Mouse (Mus musculus): Measurements from ENCODE around the gene Shc3.

The Shc3 gene

DNA sequence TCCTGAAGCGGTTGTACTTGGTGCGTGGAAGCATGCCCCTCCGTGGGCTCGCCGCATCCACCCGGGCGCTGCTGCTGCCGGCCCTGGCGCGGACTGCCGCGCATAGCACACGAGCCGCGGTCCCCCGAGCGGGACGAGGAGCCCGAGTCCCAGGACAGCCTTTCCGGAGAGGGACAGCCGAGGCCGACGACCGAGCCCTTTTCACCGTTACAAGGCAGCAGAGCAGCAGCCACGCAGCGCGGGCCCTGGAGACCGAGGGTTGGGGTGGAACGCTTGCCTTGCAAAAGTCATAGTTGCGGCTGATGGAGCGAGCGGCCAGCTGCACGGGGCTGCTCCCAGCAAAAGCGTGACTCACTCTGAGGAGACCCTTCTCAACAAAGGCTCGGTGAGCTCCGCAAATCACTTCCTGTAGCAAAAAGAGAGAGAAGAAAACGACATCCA lies 1.8 kb downstream of the Shc3 start:
- no peak for DNase-seq

GRCm38 (mm10) chr13:51567078-51567395 lies 2.2 kb downstream of the Shc3 start:
- DNase-seq: no peak

DNA sequence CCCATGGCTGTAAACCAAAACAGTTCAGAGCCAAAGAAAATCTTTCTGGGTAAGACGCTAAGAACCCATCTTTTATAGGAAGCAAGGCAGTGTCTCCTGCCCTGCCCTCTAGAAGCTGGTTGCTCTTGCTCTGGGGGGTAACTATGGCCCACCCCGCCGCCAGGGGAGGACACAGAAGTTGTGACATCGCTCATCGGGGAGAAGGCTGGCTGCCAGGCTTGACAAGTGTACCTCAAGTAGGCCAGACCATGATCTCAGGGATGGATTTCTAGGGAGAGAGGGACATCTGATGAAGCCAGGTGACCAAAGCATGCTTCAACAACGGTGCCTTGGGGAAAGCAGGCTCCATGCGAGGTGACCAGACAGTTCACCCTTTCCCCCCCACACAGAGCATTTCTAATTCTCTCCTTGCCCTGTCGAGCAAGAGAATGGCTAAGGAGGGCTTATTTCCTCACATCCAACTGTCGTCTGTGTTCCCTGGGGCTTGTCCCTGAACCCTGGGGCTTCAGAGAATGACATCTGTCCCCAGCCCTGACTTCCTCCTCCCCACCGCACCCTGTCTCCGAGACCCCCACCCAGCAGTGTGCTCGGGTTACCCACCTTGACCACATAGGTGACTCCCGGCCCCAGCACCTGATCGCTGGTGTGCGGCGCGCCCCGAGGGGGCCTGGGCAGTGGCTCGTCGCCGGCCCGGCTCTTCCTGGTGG lies 2.7 kb downstream of the Shc3 start:
- no peak for DNase-seq

DNA sequence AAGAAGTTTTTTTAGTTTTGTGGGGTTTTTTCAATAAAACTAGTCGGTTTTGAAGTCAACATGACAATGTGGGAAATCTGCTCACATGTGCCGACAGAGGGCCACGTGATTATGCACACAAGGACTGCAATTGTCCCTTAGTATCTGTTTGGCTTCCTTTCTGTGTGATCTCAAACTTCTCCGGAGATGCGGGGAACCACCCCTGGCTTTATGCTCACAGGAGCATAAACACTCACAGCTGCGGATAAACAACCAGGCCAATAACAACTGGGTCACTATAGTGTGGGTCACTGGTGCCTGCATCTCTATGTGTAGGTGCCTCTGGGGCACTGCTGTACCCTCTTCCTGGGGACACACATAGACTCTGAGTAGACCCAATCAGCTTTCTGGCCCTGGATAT lies 4.5 kb downstream of the Shc3 start:
- DNase-seq: no peak

- DNase-seq: no peak
Measured at GRCm38 (mm10) chr13:51553343-51553742, 15.9 kb downstream of the Shc3 start.

GRCm38 (mm10) chr13:51552233-51552632 lies 17.0 kb downstream of the Shc3 start:
- no peak for DNase-seq

DNA sequence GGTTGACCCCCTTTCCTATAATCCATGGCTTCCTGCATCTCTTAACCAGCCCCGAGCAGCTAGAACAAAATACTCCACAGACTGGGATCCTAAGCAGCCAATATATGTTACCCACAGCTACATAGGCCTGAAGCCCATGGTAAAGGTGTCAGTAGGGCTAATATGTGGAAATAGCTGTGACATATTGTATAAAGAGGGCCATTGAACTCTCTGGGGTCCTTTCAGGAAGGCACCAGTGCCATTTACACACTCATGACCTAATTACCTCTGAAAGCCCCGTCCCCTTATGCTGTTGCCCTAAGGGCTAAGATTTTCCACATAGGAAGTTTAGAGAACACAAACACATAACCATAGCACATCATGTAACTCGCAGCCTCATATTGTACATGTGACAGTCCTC lies 17.4 kb downstream of the Shc3 start:
- no peak for DNase-seq

DNA sequence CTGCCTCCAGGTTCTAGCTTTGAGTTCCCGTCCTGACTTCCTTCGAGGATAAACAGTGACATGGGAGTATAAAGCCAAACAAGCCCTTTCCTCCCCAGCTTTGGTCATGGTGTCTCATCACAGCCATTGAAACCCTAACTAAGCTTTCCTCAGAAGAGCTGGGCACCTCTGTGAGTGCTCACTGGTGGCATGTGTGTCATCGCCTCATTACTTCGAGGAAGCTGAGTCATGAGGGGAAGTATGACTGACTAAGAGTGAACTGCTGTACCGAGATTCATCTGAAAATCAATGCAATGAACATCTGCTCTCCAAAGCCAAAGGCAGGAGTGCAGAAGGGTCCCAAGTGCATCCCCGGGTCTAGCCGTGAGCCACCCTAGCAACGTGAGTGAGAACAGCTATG lies 29.4 kb downstream of the Shc3 start:
- no peak for DNase-seq

DNA sequence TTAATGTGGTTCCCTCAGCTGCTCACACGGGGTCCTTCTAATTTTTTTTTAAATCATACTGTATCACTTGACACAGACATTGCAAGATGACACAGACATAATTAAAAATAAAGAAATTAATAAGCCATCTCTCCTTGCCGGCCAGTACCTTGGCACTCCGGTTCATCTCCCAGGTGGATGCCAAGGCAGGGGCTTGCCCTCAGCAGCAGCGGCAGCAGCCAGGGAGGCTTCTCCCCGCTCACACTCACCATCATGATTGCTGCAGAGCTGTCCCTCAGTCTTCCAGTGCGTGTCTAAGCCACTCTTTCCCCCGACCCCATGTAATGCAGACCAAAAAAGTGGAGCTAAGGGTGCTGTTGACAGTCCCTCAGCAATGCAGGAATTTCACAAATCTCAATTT lies 33.9 kb downstream of the Shc3 start:
- DNase-seq: no peak

DNA sequence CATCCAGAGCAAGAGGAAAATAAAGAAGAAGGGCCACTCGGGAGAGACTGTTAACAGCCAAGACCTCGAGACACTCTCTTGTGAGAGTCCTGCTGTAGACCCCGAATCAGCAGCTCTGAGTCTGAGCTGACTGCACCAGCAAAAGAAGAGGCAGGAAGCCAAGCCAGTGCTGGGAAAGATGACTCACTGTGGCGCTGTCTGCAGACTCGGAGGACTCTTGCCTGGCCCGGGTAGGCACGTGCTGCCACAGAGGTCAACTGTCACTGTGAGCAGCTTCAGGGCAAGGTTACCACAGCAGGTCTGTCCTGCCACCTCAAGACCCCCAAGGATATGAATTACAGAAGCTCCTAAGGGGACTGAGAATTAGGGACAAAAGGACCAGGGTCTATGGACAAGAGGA lies 42.7 kb downstream of the Shc3 start:
- no peak for DNase-seq

GRCm38 (mm10) chr13:51524316-51524715 lies 44.9 kb downstream of the Shc3 start:
- DNase-seq: no peak

DNA sequence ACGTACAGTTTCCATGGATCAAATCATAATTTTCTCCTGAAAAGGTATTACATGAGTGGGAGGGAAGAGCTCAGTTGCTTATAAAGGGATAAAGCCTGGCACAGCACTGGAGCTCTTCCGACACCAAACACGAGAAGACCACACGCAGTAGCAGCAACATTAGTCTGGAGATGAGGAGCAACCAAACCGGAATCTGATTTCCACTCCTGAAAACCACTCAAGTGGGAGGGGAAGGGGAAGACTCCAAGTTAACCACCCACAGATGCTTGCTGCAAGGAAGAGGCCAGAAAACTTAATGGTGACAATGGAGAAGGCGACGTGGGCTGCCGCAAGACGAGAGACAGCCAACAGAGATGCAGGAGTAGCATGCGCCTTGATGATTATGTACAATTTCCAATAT lies 45.9 kb downstream of the Shc3 start:
- DNase-seq: no peak

GRCm38 (mm10) chr13:51518880-51519279 lies 50.3 kb downstream of the Shc3 start:
- DNase-seq: no peak

GRCm38 (mm10) chr13:51517943-51518342 lies 51.3 kb downstream of the Shc3 start:
- DNase-seq: no peak

DNA sequence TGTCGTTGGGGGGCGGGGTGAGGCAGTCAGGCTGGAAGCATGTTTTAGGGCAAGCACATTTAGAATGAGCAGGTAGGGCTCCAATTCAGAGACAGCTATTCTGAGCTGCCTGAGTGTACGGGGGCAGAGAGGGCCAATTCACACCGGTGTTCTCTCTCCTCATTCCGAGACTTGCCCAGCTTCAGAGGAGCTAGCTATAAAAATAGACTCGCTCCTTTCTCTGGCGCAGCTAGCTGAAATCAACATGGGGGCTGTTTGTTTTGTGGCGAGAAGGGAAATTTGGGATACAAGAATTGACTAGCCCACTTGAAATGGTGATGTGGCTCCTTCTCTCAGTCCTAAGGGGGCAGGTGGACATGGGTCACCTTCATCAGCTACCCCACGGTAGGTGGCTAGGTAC lies 60.4 kb downstream of the Shc3 start:
- no peak for DNase-seq

DNA sequence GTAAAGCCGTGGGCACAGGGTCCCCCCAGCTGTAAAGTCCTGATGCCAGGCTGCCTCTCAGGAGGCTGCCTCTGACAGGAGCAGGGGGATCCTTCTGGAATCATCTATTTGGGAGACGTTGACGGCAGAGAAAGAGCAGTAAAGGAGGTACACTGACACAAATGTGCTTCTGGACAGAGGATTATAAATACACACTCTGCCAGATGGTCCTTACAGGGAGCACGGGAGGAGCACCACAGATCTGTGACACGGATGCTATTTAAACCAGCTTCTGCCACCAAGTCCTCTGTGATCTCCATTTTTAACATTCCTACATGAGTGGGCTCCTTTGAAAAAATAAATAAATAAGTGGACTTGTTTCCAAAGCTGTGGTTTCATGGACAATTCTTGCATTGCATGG lies 63.5 kb downstream of the Shc3 start:
- DNase-seq: no peak

- no peak for DNase-seq
Measured at GRCm38 (mm10) chr13:51499769-51500168, 69.5 kb downstream of the Shc3 start.

- DNase-seq: no peak
Measured at GRCm38 (mm10) chr13:51493676-51494075, 75.5 kb downstream of the Shc3 start.

DNA sequence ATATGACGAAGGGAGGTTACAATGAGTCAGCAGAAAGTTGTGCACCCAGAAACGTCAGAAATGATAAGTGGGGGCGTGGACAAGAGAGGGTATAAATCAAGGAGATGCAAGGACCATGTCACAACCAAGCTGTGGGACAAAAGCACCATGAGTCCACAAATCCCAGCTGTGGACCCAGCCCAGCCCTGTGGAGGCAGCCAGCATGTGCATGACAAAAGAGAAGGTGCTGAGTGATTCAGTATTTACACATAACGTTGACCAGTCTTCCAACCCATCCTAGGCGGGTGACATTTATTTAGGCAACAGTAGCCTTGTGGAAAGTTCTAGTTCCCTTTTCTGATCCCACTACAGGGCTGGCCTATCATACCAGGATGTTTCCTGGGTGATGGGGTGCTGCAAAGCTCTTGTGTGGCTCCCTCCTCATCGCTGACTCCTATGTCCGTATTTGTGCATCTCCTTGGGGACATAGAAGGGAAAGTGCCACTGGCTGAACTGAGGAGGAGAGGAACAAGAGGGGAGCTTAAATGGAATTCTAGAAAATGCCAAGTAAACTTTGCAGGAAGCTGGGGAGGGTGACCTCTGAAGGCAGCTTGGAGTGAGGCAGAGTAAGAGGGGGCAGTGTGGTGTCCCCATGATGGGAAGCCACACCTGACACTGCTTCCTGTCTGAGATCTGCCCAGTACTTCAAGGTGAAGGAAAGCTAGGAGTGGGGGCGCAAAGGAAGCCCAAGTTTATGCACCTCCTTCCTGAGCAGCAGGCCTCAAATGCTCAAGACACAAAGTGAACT lies 77.4 kb downstream of the Shc3 start:
- no peak for DNase-seq

DNA sequence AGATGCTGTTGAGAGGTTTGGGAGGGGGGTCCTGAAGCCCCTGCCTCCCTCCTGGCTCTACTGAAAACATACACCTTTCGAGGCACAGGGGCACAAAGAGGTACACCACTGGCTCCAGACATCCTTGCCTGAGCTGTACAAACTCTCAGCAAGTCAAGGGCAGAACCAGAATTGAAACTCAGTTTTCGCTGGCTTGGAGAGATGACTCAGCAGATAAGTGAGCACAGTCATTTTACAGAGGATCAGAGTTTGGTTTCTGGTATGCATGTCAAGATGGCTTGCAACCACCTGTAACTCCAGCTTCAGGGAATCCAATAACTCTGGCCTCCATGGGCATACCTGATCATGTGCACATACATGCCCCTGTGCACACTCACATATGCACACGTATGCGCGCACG lies 79.0 kb downstream of the Shc3 start:
- DNase-seq: no peak

DNA sequence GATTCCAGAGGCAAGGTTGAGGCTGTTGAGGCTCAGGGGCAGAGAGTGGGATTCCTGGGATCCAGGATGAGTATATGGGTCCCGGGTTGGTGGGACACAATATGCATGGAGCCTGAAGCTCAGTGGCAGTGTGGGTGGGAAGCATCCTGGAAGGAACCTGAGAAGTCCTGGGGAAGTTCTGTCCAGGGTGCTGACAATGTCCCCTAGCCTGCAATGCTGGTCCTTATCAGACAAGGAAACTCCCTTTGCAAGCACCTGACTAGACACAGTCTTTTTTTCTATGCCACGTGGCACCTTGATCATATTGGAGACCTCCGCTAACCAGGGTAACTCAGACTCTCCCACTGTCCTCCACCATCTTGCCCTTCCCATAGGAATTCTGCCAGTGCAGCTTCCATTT lies 80.3 kb downstream of the Shc3 start:
- no peak for DNase-seq

GRCm38 (mm10) chr13:51485291-51485690 lies 83.9 kb downstream of the Shc3 start:
- no peak for DNase-seq

DNA sequence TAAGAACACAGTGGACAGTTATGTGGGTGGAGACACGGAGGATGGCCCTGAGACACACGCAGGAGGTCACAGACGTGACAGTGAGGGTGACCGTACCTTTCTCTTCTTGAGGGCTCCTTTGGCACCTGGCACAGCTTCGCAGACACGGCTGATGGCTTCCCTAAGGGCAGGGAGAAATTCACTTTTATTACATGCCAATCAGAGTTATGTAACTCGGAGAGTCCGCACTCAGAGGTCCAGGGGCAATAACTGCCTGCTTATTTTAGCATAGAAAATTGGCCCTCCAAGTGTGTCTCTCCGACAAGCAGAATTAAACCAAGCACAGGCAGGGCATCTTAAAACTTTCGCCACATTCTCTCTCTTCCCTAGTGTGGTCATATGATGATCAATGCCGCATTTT lies 86.4 kb downstream of the Shc3 start:
- DNase-seq: no peak

- no peak for DNase-seq
Measured at GRCm38 (mm10) chr13:51480341-51481011, 88.7 kb downstream of the Shc3 start.
